Mouse (Mus musculus) adrenal gland, postnatal 0 days (tissue): ENCODE data around the gene Svop. TPM values are rescaled to one million over a fixed set of nuclear protein-coding genes. Genes with fewer than 3 reads are reported as not detected.

Experiments used
- polyA plus RNA-seq: library from polyadenylated mRNA; unstranded; fragments of >200 nt; fragmentation: Nextera tagmentation; extraction: Ambion mirVana; gene quantifications from 2 replicates; pipeline ENCODE4 v1.2.1, GENCODE M21; 2015

Svop gene
- polyA plus RNA-seq = 5.7 and 10.9 TPM in 2 replicates

GRCm38 (mm10) chr5:114091057-114091807, at the start of gene Svop:
Gene Svop (minus strand): TSS chr5:114091570.

GRCm38 (mm10) chr5:114130211-114130605, 38.8 kb upstream of the Svop start, which contains the start of gene Ung:
Gene Ung (plus strand): TSS chr5:114130386.

GRCm38 (mm10) chr5:114127374-114128349, 36.3 kb upstream of the Svop start, which contains the start of gene Alkbh2:
Gene Alkbh2 (minus strand): TSS chr5:114128218.

GRCm38 (mm10) chr5:114065161-114065560, 26.2 kb downstream of the Svop start, which contains the start of gene Usp30:
Gene Usp30 (plus strand): TSS chr5:114065461.

GRCm38 (mm10) chr5:114003542-114003941, 87.8 kb downstream of the Svop start, which contains the start of gene Dao:
Gene Dao (plus strand): TSS chr5:114003703.

GRCm38 (mm10) chr5:113993487-113994465, 97.6 kb downstream of the Svop start, which contains the start of gene Ssh1:
Gene Ssh1 (minus strand): TSS chr5:113993894.

Other genes starting within 250 kb of the Svop start
- 65.4 and 71.3 TPM in 2 replicates for gene Coro1c, start 182.8 kb downstream of the Svop start, polyA plus RNA-seq
- gene Ssh1, start 97.7 kb downstream of the Svop start, polyA plus RNA-seq = 6.3 and 9.8 TPM in 2 replicates
- 0.14 and 0.19 TPM in 2 replicates for gene Dao, start 87.9 kb downstream of the Svop start, polyA plus RNA-seq
- 8.4 and 13.2 TPM in 2 replicates for gene Usp30, start 26.1 kb downstream of the Svop start, polyA plus RNA-seq
- gene Alkbh2, start 36.6 kb upstream of the Svop start, polyA plus RNA-seq = 15.2 and 18.3 TPM in 2 replicates
- gene Ung, start 38.8 kb upstream of the Svop start, polyA plus RNA-seq = 7.8 and 15.6 TPM in 2 replicates
- gene Acacb, start 55.0 kb upstream of the Svop start, polyA plus RNA-seq = 1.6 and 2.7 TPM in 2 replicates
- not detected in 2 replicates for gene Foxn4, start 182.2 kb upstream of the Svop start, polyA plus RNA-seq
- 1.0 and 1.7 TPM in 2 replicates for gene Myo1h, start 197.6 kb upstream of the Svop start, polyA plus RNA-seq